Mouse (Mus musculus) splenic B cell, adult 2 months (primary cell): ENCODE results near the gene Ccdc117.
"Not testable (repeated sequence)": the region's sequence is repeated elsewhere in the genome, so short reads cannot be mapped to it uniquely, and the experiment has no call there.

ENCODE experiments used
- DNase-seq: peaks from one replicate; pipeline ENCODE4 v3.0.0-alpha.2; 2011; ENCODE audit warnings: low read depth, low spot score
- H3K27me3 ChIP-seq: 2 replicates; pipeline ENCODE4 v1.6.1; 2012; ENCODE audit warnings: mild to moderate bottlenecking, low read length, moderate library complexity, mixed read lengths; ENCODE audit not compliant: control insufficient read depth, poor library complexity, insufficient read depth, severe bottlenecking
- H3K36me3 ChIP-seq: 2 replicates; pipeline ENCODE4 v1.6.1; 2012; ENCODE audit warnings: mild to moderate bottlenecking, low read length, moderate library complexity, mixed read lengths; ENCODE audit not compliant: control insufficient read depth, poor library complexity, insufficient read depth, severe bottlenecking

Ccdc117 gene

GRCm38 (mm10) chr11:5522798-5523415, 19.1 kb downstream of the Ccdc117 start:
- H3K36me3 ChIP-seq: peaks cover 4% of the 10 kb centered on the region
- H3K27me3 ChIP-seq: no peaks in the 10 kb centered on the region
- DNase-seq: no peak

DNA sequence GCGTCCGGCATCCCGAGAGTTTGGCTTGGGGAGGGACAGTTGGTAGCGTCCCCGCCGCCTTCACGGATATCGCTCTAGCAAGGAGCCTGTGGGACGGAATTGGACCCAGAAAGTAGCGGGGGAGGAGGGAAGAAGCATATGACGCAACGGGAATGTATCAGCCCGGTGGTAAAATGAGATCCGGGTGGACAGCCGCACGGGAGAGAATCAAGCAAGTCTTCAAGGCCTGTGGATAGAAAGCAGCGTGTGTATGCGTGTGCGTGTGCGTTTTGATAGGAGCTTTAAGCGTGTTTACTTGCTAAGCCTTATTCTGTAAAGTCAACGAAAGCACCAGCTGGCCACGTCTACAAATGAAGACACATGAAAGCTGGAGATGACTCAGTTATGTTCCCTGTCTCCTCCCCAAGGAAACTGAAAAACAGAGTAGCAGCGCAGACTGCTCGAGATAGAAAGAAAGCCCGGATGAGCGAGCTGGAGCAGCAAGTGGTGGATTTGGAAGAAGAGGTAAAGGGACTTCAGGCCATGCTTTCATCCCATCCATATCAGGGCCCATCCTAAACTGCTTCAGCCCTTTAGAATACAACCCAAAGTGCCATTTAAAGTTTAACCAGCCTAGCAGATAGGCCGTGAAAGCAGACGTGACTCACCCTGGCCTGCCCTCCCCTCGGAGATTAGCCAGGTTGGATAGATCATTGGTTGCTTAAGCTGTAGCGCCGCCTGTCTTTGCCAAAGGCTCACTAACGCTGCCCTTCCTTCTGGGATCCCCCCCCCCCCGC, 20.3 kb downstream of the Ccdc117 start:
- Histone ChIP-seq H3K27me3 (no peaks in the 10 kb centered on the region), H3K36me3 (peaks cover 4% of the 10 kb centered on the region)
- DNase-seq: peak; percentile 76

- H3K36me3 ChIP-seq: peaks cover 2% of the 10 kb centered on the region
- no peak for DNase-seq
These were observed 20.8 kb downstream of the Ccdc117 start for GRCm38 (mm10) chr11:5521266-5521515.

DNA sequence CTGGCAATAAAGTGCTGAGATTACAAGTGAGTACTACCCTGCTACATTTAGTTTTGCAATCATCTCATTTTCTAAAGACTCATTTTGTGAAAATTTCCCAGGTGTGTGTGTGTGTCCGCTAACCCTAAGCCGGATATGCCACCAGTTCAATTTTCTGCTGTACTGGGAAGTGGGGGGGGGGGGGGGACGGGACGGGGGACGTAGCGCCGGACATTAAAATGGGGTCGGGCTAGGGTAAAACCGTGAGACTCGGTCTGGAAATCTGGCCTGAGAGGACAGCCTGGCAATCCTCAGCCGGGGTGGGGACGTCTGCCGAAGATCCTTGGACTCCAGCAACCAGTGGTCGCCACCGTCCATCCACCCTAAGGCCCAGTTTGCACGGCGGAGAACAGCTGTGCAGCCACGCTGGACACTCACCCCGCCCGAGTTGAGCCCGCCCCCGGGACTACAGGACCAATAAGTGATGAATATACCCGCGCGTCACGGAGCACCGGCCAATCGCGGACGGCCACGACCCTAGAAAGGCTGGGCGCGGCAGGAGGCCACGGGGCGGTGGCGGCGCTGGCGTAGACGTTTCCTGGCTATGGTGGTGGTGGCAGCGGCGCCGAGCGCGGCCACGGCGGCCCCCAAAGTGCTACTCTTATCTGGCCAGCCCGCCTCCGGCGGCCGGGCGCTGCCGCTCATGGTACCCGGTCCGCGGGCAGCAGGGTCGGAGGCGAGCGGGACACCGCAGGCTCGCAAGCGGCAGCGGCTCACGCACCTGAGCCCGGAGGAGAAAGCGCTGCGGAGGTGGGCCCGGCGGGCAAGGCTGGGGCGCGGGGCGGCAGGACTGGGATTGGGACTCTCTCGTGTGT, 21.3 kb downstream of the Ccdc117 start, which contains the start of gene Xbp1:
Gene Xbp1, plus strand, starts transcription at position 248 of the 854 bp plus-strand sequence.
- DNase-seq: peak; percentile 93
- peaks cover 2% of the 10 kb centered on the region for H3K36me3 ChIP-seq
- H3K27me3 ChIP-seq: no peaks in the 10 kb centered on the region

More at GRCm38 (mm10) chr11:5521266-5521515, 20.8 kb downstream of the Ccdc117 start:
- no peaks in the 10 kb centered on the region for H3K27me3 ChIP-seq

GRCm38 (mm10) chr11:5519681-5520080, 22.3 kb downstream of the Ccdc117 start:
- Histone ChIP-seq H3K36me3 (no peaks in the 10 kb centered on the region; the same call in none of the 2 replicates), H3K27me3 (no peaks in the 10 kb centered on the region)
- no peak for DNase-seq

GRCm38 (mm10) chr11:5517346-5517745, 24.6 kb downstream of the Ccdc117 start:
- Histone ChIP-seq H3K36me3 (no peaks in the 10 kb centered on the region), H3K27me3 (no peaks in the 10 kb centered on the region)
- no peak for DNase-seq

DNA sequence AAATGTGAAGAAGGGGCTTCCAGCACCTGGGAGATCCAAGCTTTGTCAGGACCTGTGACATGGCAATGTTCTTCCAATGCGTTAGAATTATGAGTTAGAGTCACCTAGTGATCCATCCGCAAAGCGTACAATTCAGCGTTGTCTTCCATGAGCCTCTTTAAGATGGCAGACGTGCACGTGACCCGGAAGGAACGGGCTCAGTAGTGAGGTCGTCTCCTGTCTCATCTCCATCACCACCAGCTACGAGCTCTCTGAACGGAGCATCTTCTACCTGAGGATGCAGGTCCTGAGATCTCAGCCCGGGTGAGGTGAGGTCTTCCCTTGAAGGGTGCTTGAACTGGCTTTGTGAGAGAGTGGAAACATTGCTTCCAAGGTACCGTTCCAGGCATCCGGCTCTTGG, 25.4 kb downstream of the Ccdc117 start:
- no peaks in the 10 kb centered on the region for H3K27me3 ChIP-seq
- DNase-seq: no peak
- no peaks in the 10 kb centered on the region for H3K36me3 ChIP-seq

DNA sequence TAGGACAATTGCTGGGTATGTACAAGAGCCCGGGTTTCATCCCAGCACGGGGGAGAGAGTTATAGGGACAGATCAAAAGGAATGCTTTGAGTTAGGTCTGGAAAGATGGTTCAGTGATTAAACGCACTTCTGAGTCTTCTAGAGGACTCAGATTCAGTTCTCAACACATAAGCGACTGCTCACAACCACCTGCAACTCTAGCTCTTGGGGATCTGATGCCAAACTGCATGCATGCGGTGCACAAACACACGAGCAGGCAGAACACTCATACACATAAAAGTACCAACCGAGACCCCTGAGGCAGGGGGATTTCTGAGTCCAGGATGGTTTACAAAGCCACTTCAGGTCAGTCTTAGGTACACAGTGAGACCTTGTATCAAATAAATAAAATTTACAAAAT, 25.8 kb downstream of the Ccdc117 start:
- Histone ChIP-seq H3K27me3 (no peaks in the 10 kb centered on the region), H3K36me3 (no peaks in the 10 kb centered on the region)
- DNase-seq: no peak

- no peaks in the 10 kb centered on the region for H3K27me3 ChIP-seq
- DNase-seq: no peak
- no peaks in the 10 kb centered on the region for H3K36me3 ChIP-seq
These were observed 26.3 kb downstream of the Ccdc117 start for GRCm38 (mm10) chr11:5515655-5516054.

DNA sequence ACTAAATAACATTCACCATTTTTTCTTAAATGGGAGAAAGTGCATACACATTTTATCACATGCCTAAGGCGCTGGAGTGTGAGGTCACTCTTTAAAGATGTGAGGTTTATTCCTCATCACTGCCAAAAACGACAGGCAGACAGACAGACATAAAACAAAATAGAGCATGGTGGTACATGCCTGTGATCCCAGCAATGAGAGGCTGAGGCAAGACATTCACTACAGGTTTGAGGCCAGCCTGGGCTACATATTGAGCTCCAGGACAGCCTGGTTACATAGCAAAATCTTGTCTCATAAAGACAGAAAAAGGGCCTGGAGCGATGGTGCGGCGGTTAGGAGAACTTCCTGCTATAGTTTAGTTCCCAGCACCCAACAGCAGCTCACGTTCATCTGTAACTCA, 26.8 kb downstream of the Ccdc117 start:
- no peak for DNase-seq
- H3K36me3 ChIP-seq: no peaks in the 10 kb centered on the region
- no peaks in the 10 kb centered on the region for H3K27me3 ChIP-seq

DNA sequence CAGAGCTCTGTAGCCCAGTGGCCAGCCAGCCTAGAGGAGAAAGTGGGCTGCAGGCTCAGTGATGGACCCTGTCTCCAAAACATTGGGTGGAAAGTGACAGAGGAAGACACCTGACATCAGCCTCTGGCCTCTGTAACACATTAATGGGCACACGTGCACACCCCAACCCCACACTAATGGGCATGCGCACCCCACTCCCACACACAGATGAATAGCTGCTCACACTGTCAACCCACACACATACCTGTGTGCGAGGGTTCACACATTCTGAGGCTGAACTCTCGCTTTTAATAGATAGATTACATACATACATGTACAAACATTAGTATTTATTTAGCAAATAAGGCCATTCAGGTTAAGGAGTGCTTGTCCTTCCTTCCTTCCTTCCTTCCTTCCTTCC, 27.9 kb downstream of the Ccdc117 start:
- DNase-seq: no peak

GRCm38 (mm10) chr11:5512961-5513360, 29.0 kb downstream of the Ccdc117 start:
- H3K36me3 ChIP-seq: no peaks in the 10 kb centered on the region
- DNase-seq: no peak

More for the DNA sequence above, 27.9 kb downstream of the Ccdc117 start:
- Histone ChIP-seq H3K36me3 (no peaks in the 10 kb centered on the region), H3K27me3 (no peaks in the 10 kb centered on the region)

GRCm38 (mm10) chr11:5512099-5512725, 29.8 kb downstream of the Ccdc117 start:
- no peaks in the 10 kb centered on the region for H3K36me3 ChIP-seq
- DNase-seq: peak; percentile 56
- no peaks in the 10 kb centered on the region for H3K27me3 ChIP-seq

More at GRCm38 (mm10) chr11:5512961-5513360, 29.0 kb downstream of the Ccdc117 start:
- H3K27me3 ChIP-seq: no peaks in the 10 kb centered on the region

DNA sequence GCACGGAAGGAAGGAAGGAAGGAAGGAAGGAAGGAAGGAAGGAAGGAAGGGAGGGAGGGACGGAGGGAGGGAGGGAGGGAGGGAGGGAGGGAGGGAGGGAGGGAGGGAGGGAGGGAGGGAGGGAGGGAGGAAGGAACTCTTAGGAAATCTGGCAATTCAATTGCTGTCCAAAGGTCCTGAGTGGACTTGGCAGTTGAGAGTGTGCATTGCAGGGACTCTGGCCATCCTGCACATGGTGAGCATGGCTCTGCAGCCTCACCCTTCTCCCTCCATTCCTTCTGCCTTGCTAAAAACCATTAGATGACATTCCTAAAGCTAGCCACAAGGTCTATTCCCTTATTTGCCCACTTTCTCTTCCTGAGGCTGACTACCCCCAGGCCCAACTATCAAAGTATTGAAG, 31.3 kb downstream of the Ccdc117 start:
- not testable (repeated sequence) for H3K36me3 ChIP-seq, H3K27me3 ChIP-seq, DNase-seq

- no peak for DNase-seq
- no peaks in the 10 kb centered on the region for H3K27me3 ChIP-seq
- H3K36me3 ChIP-seq: no peaks in the 10 kb centered on the region
These were observed 31.9 kb downstream of the Ccdc117 start for GRCm38 (mm10) chr11:5510099-5510391.
